ENCODE assay signal across 28 mouse cellular contexts in the genomic region with DNA sequence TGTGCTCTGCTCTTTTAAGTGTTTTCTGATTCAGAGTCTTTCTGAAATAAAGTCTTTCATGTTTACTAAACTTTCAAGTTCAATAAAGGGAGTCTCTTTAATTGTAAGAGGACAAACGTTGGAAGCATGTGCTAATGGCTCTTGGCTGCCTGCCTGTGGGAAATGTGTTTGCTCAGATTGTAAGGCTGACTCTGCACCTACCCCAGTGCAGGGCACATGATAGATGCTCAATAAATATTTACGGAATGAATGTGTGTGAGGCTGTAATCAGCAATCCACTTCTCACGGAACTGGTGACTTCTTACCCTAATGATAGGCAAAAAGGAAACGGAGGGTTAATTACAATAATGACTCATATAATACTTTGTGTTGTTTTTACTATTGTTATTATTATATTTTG.
DNase-seq lines count a peak whose midpoint lies in the region; ATAC-seq and TF ChIP-seq lines count a peak whose summit lies in the region.
"Had no signal": no experiment of that assay in that cellular context is flagged by ENCODE, and none has a peak within 500 bp of the region (broad histone marks: within the 10 kb centered on the region; RNA-seq: fewer than 3 reads in every experiment).

No protein-coding gene starts in this region.

- no peak overlapping the region for H3K4me2 ChIP-seq in midbrain, embryonic 11.5 days
- H3K4me2 ChIP-seq: embryonic facial prominence, embryonic 13.5 days; forebrain, embryonic 13.5 days; heart, embryonic 12.5 days; heart, embryonic 15.5 days; hindbrain, embryonic 14.5 days had no signal

- no peaks in the 10 kb centered on the region for H3K79me2 ChIP-seq in liver, adult 2 months (ENCODE audit: control insufficient read depth, insufficient read depth, low read length)

- ATAC-seq in midbrain, embryonic 11.5 days (ENCODE audit: low FRiP score): no peak
- ATAC-seq: CD4-positive, CD25-positive, alpha-beta regulatory T cell, adult 4 months; forebrain, embryonic 13.5 days; forebrain, postnatal 0 days; hindbrain, postnatal 0 days had no signal

- TF ChIP-seq POLR2A in liver, adult 2 months (IDR thresholded peaks at IDR 0.05; ENCODE audit: extremely low read depth, insufficient read depth, low read length): no peak
- no peak for TF ChIP-seq POLR2A in brain, embryonic 14.5 days (IDR thresholded peaks at IDR 0.05; ENCODE audit: borderline replicate concordance, extremely low read depth, insufficient read depth, insufficient read length, poor library complexity, severe bottlenecking)

- no peak overlapping the region for H3K4me3 ChIP-seq in liver, adult 2 months (ENCODE audit: insufficient read depth, low read depth, low read length)
- no peak overlapping the region for H3K4me3 ChIP-seq in midbrain, embryonic 11.5 days (ENCODE audit: low read depth, low read length)
- H3K4me3 ChIP-seq: embryonic facial prominence, embryonic 10.5 days; embryonic facial prominence, embryonic 13.5 days; erythroblast, embryonic 14.5 days; forebrain, embryonic 13.5 days; gastrocnemius, adult 2 months; heart, embryonic 12.5 days; heart, embryonic 15.5 days had no signal

- no peaks in the 10 kb centered on the region for H3K36me3 ChIP-seq in liver, adult 2 months (ENCODE audit: control insufficient read depth, insufficient read depth, low read length)
- no peaks in the 10 kb centered on the region for H3K36me3 ChIP-seq in midbrain, embryonic 11.5 days (ENCODE audit: control insufficient read depth, insufficient read depth, low read length)
- H3K36me3 ChIP-seq: embryonic facial prominence, embryonic 10.5 days; embryonic facial prominence, embryonic 13.5 days; heart, embryonic 12.5 days; heart, embryonic 15.5 days had no signal

- no peaks in the 10 kb centered on the region for H3K4me1 ChIP-seq in liver, adult 2 months (ENCODE audit: control insufficient read depth, insufficient read depth, low read length)
- H3K4me1 ChIP-seq in midbrain, embryonic 11.5 days (ENCODE audit: control insufficient read depth, insufficient read depth, low read length): no peaks in the 10 kb centered on the region
- H3K4me1 ChIP-seq: embryonic facial prominence, embryonic 10.5 days; heart, embryonic 15.5 days had no signal

- no peak overlapping the region for H3K27ac ChIP-seq in liver, adult 2 months (replicated peaks; ENCODE audit: insufficient read depth, low read depth, low read length)
- H3K27ac ChIP-seq in midbrain, embryonic 11.5 days (ENCODE audit: low read depth, low read length): no peak overlapping the region
- H3K27ac ChIP-seq: embryonic facial prominence, embryonic 10.5 days; embryonic facial prominence, embryonic 13.5 days; forebrain, embryonic 13.5 days; gastrocnemius, adult 2 months; heart, embryonic 15.5 days; hindbrain, embryonic 14.5 days; hindbrain, postnatal 0 days had no signal

- no peaks in the 10 kb centered on the region for H3K9me3 ChIP-seq in midbrain, embryonic 11.5 days (ENCODE audit: control insufficient read depth, low read length)
- H3K9me3 ChIP-seq: embryonic facial prominence, embryonic 10.5 days; embryonic facial prominence, embryonic 13.5 days; forebrain, embryonic 13.5 days; heart, embryonic 12.5 days; heart, embryonic 15.5 days had no signal

- no peaks in the 10 kb centered on the region for H3K27me3 ChIP-seq in liver, adult 2 months (ENCODE audit: control insufficient read depth, insufficient read depth, low read length)
- no peaks in the 10 kb centered on the region for H3K27me3 ChIP-seq in midbrain, embryonic 11.5 days (ENCODE audit: control insufficient read depth, insufficient read depth, low read length)
- H3K27me3 ChIP-seq: embryonic facial prominence, embryonic 13.5 days; forebrain, embryonic 13.5 days had no signal

- DNase-seq in liver, adult 2 months (ENCODE audit: extremely low read depth, low read depth, low spot score): peak; percentile 7
- DNase-seq in liver: no peak
- DNase-seq in brain, embryonic 14.5 days (ENCODE audit: low read depth): peak; percentile 33
- DNase-seq in large intestine, adult 2 months (ENCODE audit: low read depth, low spot score): peak; percentile 61
- no peak for DNase-seq in midbrain, embryonic 11.5 days (ENCODE audit: low spot score, missing footprints)
- DNase-seq in left cerebral cortex, postnatal 36 days (ENCODE audit: low spot score in 2 of 2): no peak
- DNase-seq: adrenal gland, adult 2 months; adrenal gland, postnatal 14 days; cerebellum, adult 11-12 months; cerebellum, adult 8-10 months; cerebellum, postnatal 10 days; cerebellum, postnatal 36 days; embryo, embryonic 11 days; forebrain, postnatal 0 days; gastrocnemius, adult 2 months; gastrocnemius, postnatal 14 days; heart, adult 18-20 months; heart, postnatal 10 days; heart, postnatal 4 days had no signal

- intact Hi-C loops in left cerebral cortex, postnatal 36 days (cut with DNase I): no loop called here

- 43% methylated on average over 4 of the region's 4 CpGs for WGBS in liver, adult 2 months
- WGBS in large intestine, adult 2 months: 24% methylated on average over 4 of the region's 4 CpGs
- 87% methylated on average over 4 of the region's 4 CpGs for WGBS in midbrain, embryonic 11.5 days

- H3K9ac ChIP-seq in liver, adult 2 months (ENCODE audit: low read depth, low read length): no peak overlapping the region
- no peak overlapping the region for H3K9ac ChIP-seq in midbrain, embryonic 11.5 days (ENCODE audit: low read length)
- H3K9ac ChIP-seq: embryonic facial prominence, embryonic 13.5 days; forebrain, embryonic 13.5 days; forebrain, postnatal 0 days; heart, embryonic 12.5 days; heart, embryonic 15.5 days; hindbrain, embryonic 14.5 days had no signal

- no peak for TF ChIP-seq CTCF in liver, adult 2 months (IDR thresholded peaks at IDR 0.05; ENCODE audit: low read depth, low read length)
- TF ChIP-seq CTCF in brain, embryonic 14.5 days (IDR thresholded peaks at IDR 0.05; ENCODE audit: borderline replicate concordance, extremely low read depth, insufficient read depth, insufficient read length): no peak

Comparison
In these comparisons a context has a peak if more than half of its experiments do, and no peak if none do; other contexts are left out.
1. DNase-seq: peak in liver, adult 2 months (single experiment), brain, embryonic 14.5 days (single experiment) and large intestine, adult 2 months (single experiment); none in liver (single experiment), midbrain, embryonic 11.5 days (single experiment) and left cerebral cortex, postnatal 36 days (0 of 2).